Mouse (Mus musculus) cerebellum, adult 11-12 months (tissue): Measurements from ENCODE around the gene Ablim2.
A peak's percentile ranks its signal among the peaks of the same experiment; 100 is the strongest.

Experiments
- DNase-seq: peaks from one replicate; pipeline ENCODE4 v3.0.0; 2022

Ablim2 gene

GRCm38 (mm10) chr5:35770891-35771663 lies 13.4 kb downstream of the Ablim2 start:
- DNase-seq, result no peak

GRCm38 (mm10) chr5:35773274-35774136 lies 15.8 kb downstream of the Ablim2 start:
- peak; percentile 65 for DNase-seq

GRCm38 (mm10) chr5:35774137-35774424 lies 16.4 kb downstream of the Ablim2 start:
- DNase-seq, result no peak

- no peak for DNase-seq
These were observed 23.4 kb downstream of the Ablim2 start for GRCm38 (mm10) chr5:35781116-35781515.

GRCm38 (mm10) chr5:35782648-35783180 lies 25.0 kb downstream of the Ablim2 start:
- DNase-seq, result no peak

GRCm38 (mm10) chr5:35785853-35786252 lies 28.2 kb downstream of the Ablim2 start:
- no peak for DNase-seq

GRCm38 (mm10) chr5:35787847-35788246 lies 30.2 kb downstream of the Ablim2 start:
- DNase-seq, result no peak

GRCm38 (mm10) chr5:35788719-35789118 lies 31.0 kb downstream of the Ablim2 start:
- DNase-seq, result no peak

GRCm38 (mm10) chr5:35789697-35790096 lies 32.0 kb downstream of the Ablim2 start:
- no peak for DNase-seq

- DNase-seq, result no peak
These were observed 32.8 kb downstream of the Ablim2 start for GRCm38 (mm10) chr5:35790387-35791065.

GRCm38 (mm10) chr5:35793971-35794370 lies 36.3 kb downstream of the Ablim2 start:
- no peak for DNase-seq

GRCm38 (mm10) chr5:35794942-35795341 lies 37.3 kb downstream of the Ablim2 start:
- DNase-seq, result no peak

- DNase-seq, result peak; percentile 64
These were observed 37.9 kb downstream of the Ablim2 start for GRCm38 (mm10) chr5:35795481-35796048.

GRCm38 (mm10) chr5:35796136-35796535 lies 38.5 kb downstream of the Ablim2 start:
- DNase-seq, result no peak

GRCm38 (mm10) chr5:35799090-35799489 lies 41.4 kb downstream of the Ablim2 start:
- no peak for DNase-seq

GRCm38 (mm10) chr5:35803416-35803815 lies 45.7 kb downstream of the Ablim2 start:
- peak; percentile 50 for DNase-seq

GRCm38 (mm10) chr5:35804685-35805084 lies 47.0 kb downstream of the Ablim2 start:
- DNase-seq, result no peak

- no peak for DNase-seq
These were observed 47.5 kb downstream of the Ablim2 start for GRCm38 (mm10) chr5:35805209-35805608.

- no peak for DNase-seq
These were observed 49.3 kb downstream of the Ablim2 start for GRCm38 (mm10) chr5:35807018-35807417.

GRCm38 (mm10) chr5:35810526-35810925 lies 52.8 kb downstream of the Ablim2 start:
- no peak for DNase-seq

GRCm38 (mm10) chr5:35811639-35812295 lies 54.1 kb downstream of the Ablim2 start:
- no peak for DNase-seq

GRCm38 (mm10) chr5:35814334-35814941 lies 56.8 kb downstream of the Ablim2 start:
- peak; percentile 61 for DNase-seq
